Mouse (Mus musculus) frontal cortex, postnatal 14 days (tissue): ENCODE results near the gene Cit.

ENCODE experiments used
- DNase-seq, 2 experiments: peaks; one replicate each; pipeline ENCODE4 v3.0.0; 2022; ENCODE audit warnings: low spot score in 2 of 2

The Cit gene

GRCm38 (mm10) chr5:115851029-115851365 lies 5.9 kb downstream of the Cit start:
- no peak for DNase-seq

GRCm38 (mm10) chr5:115852431-115852830 lies 7.4 kb downstream of the Cit start:
- DNase-seq = no peak

GRCm38 (mm10) chr5:115853691-115854090 lies 8.6 kb downstream of the Cit start:
- no peak for DNase-seq

GRCm38 (mm10) chr5:115854370-115854769 lies 9.3 kb downstream of the Cit start:
- DNase-seq = no peak

GRCm38 (mm10) chr5:115858652-115859051 lies 13.6 kb downstream of the Cit start:
- no peak for DNase-seq

GRCm38 (mm10) chr5:115859461-115859860 lies 14.4 kb downstream of the Cit start:
- DNase-seq = no peak

- DNase-seq = no peak
Observed at GRCm38 (mm10) chr5:115861991-115862390, 16.9 kb downstream of the Cit start.

- DNase-seq = no peak
Observed at GRCm38 (mm10) chr5:115862439-115862838, 17.4 kb downstream of the Cit start.

GRCm38 (mm10) chr5:115866296-115866695 lies 21.2 kb downstream of the Cit start:
- no peak for DNase-seq

GRCm38 (mm10) chr5:115868540-115868939 lies 23.5 kb downstream of the Cit start:
- no peak for DNase-seq

GRCm38 (mm10) chr5:115869198-115869597 lies 24.1 kb downstream of the Cit start:
- no peak for DNase-seq

- DNase-seq = no peak
Observed at GRCm38 (mm10) chr5:115871153-115871552, 26.1 kb downstream of the Cit start.

- DNase-seq = no peak
Observed at GRCm38 (mm10) chr5:115872106-115872505, 27.0 kb downstream of the Cit start.

GRCm38 (mm10) chr5:115872956-115873355 lies 27.9 kb downstream of the Cit start:
- no peak for DNase-seq

GRCm38 (mm10) chr5:115877425-115877824 lies 32.3 kb downstream of the Cit start:
- no peak for DNase-seq

GRCm38 (mm10) chr5:115882165-115882564 lies 37.1 kb downstream of the Cit start:
- DNase-seq = no peak

GRCm38 (mm10) chr5:115884429-115884828 lies 39.4 kb downstream of the Cit start:
- no peak for DNase-seq

- no peak for DNase-seq
Observed at GRCm38 (mm10) chr5:115893772-115894171, 48.7 kb downstream of the Cit start.

- DNase-seq = no peak
Observed at GRCm38 (mm10) chr5:115897036-115897435, 52.0 kb downstream of the Cit start.

- DNase-seq = peak; percentile 48 to 60
Observed at GRCm38 (mm10) chr5:115907037-115908009, 62.2 kb downstream of the Cit start.

- peak; percentile 57 to 63 for DNase-seq
Observed at GRCm38 (mm10) chr5:115908251-115908650, 63.2 kb downstream of the Cit start.

GRCm38 (mm10) chr5:115908699-115909098 lies 63.6 kb downstream of the Cit start:
- DNase-seq = peak in 1 of 2 experiments; percentile 22

GRCm38 (mm10) chr5:115909106-115909505 lies 64.0 kb downstream of the Cit start:
- peak in 1 of 2 experiments; percentile 53 for DNase-seq
